Mouse (Mus musculus) neural tube, embryonic 11.5 days (tissue): ENCODE data around the gene Kif5a. TPM values are rescaled to one million over a fixed set of nuclear protein-coding genes. Genes with fewer than 3 reads are reported as not detected.

Experiments
- ATAC-seq: fragments of 200-750 bp; cut with Nextera tagmentation; 2 replicates; pipeline ENCODE4 v1.8.0; 2017; ENCODE audit warnings: moderate number of reproducible peaks, mild to moderate bottlenecking, moderate TSS enrichment, moderate library complexity; ENCODE audit not compliant: insufficient read depth, low FRiP score, low TSS enrichment
- DNase-seq: peaks from one replicate; pipeline ENCODE4 v3.0.0-alpha.2; 2015; ENCODE audit warnings: low spot score
- H3K27ac ChIP-seq: fragments of 300-500 bp; sonication (generic); 2 replicates; pipeline ENCODE4 v1.5.1; 2014; ENCODE audit warnings: low read depth, mild to moderate bottlenecking, low read length
- H3K27me3 ChIP-seq: fragments of 300-500 bp; sonication (generic); 2 replicates; pipeline ENCODE4 v1.6.1; 2014; ENCODE audit warnings: mild to moderate bottlenecking, low read length, mixed read lengths; ENCODE audit not compliant: control insufficient read depth, insufficient read depth
- H3K36me3 ChIP-seq: fragments of 300-500 bp; sonication (generic); 2 replicates; pipeline ENCODE4 v1.6.1; 2014; ENCODE audit warnings: mild to moderate bottlenecking, low read length, moderate library complexity, mixed read lengths; ENCODE audit not compliant: control insufficient read depth, insufficient read depth
- H3K4me1 ChIP-seq: fragments of 300-500 bp; sonication (generic); 2 replicates; pipeline ENCODE4 v1.6.1; 2014; ENCODE audit warnings: low read length, mixed read lengths; ENCODE audit not compliant: control insufficient read depth, insufficient read depth
- H3K4me2 ChIP-seq: fragments of 300-500 bp; sonication (generic); 2 replicates; pipeline ENCODE4 v1.6.1; 2014; ENCODE audit warnings: low read depth, mild to moderate bottlenecking, moderate library complexity
- H3K4me3 ChIP-seq: fragments of 300-500 bp; sonication (generic); 2 replicates; pipeline ENCODE4 v1.5.1; 2014; ENCODE audit warnings: low read depth, low read length
- H3K9ac ChIP-seq: fragments of 300-500 bp; sonication (generic); 2 replicates; pipeline ENCODE4 v1.6.1; 2014; ENCODE audit warnings: mild to moderate bottlenecking, low read length
- H3K9me3 ChIP-seq: fragments of 300-500 bp; sonication (generic); 2 replicates; pipeline ENCODE4 v1.6.1; 2016; ENCODE audit warnings: low read length; ENCODE audit not compliant: control insufficient read depth
- whole genome bisulfite sequencing: fragments of 180-500 bp; shearing (Covaris S2); extraction: QIAGEN DNeasy Blood & Tissue Kit; methylation state at CpG from one replicate; pipeline ENCODE4 v1.1.7; 2014; 5-methylcytosine and 5-hydroxymethylcytosine counted together
- polyA plus RNA-seq: library from polyadenylated mRNA; unstranded; fragments of >200 nt; fragmentation: Nextera tagmentation; extraction: Ambion mirVana; gene quantifications from 2 replicates; pipeline ENCODE4 v1.2.1, GENCODE M21; 2014

The Kif5a gene
- polyA plus RNA-seq, 1 experiment from 2014 or later = 51.0 TPM

GRCm38 (mm10) chr10:127297015-127297871 lies 34.1 kb upstream of the Kif5a start:
- Histone ChIP-seq H3K36me3 (peaks cover 49% of the 10 kb centered on the region), H3K4me3 (no peak overlapping the region), H3K9me3 (no peaks in the 10 kb centered on the region), H3K27me3 (no peaks in the 10 kb centered on the region), H3K4me1 (0 out of 2 replicates have a peak, but pooled peaks cover 2% of the 10 kb centered on the region), H3K4me2 (no peak overlapping the region), H3K27ac (no peak overlapping the region), H3K9ac (no peak overlapping the region)
- no peak for DNase-seq
- 89% methylated on average over 16 of the region's 16 CpGs for WGBS
- no peak for ATAC-seq

- no peaks in the 10 kb centered on the region for H3K27me3 ChIP-seq
- DNase-seq (no peak), ATAC-seq (no peak)
- no peak overlapping the region for H3K27ac ChIP-seq
- 90% methylated on average over 24 of the region's 24 CpGs for WGBS
- no peak overlapping the region for H3K9ac ChIP-seq
- peaks cover 45% of the 10 kb centered on the region for H3K36me3 ChIP-seq
- H3K4me2 ChIP-seq = no peak overlapping the region
- 0 out of 2 replicates have a peak, but pooled peaks cover 10% of the 10 kb centered on the region for H3K4me1 ChIP-seq
- H3K4me3 ChIP-seq = no peak overlapping the region
- H3K9me3 ChIP-seq = no peaks in the 10 kb centered on the region
These were observed 33.0 kb upstream of the Kif5a start for GRCm38 (mm10) chr10:127295986-127296794.

- Histone ChIP-seq H3K27ac (no peak overlapping the region), H3K9ac (no peak overlapping the region), H3K9me3 (no peaks in the 10 kb centered on the region), H3K4me3 (no peak overlapping the region), H3K36me3 (peaks cover 42% of the 10 kb centered on the region), H3K4me2 (no peak overlapping the region), H3K4me1 (peaks cover 11% of the 10 kb centered on the region; the same call in 1 of the 2 replicates), H3K27me3 (no peaks in the 10 kb centered on the region)
- DNase-seq (no peak), ATAC-seq (no peak)
- WGBS = 94% methylated on average over 10 of the region's 10 CpGs
These were observed 31.9 kb upstream of the Kif5a start for GRCm38 (mm10) chr10:127294895-127295510.

- H3K36me3 ChIP-seq = peaks cover 33% of the 10 kb centered on the region
- H3K27me3 ChIP-seq = no peaks in the 10 kb centered on the region
- no peak overlapping the region for H3K27ac ChIP-seq
- no peaks in the 10 kb centered on the region for H3K9me3 ChIP-seq
- H3K4me3 ChIP-seq = no peak overlapping the region
- no peak for ATAC-seq
- peaks cover 15% of the 10 kb centered on the region for H3K4me1 ChIP-seq
- no peak overlapping the region for H3K9ac ChIP-seq
- DNase-seq = no peak
- 78% methylated on average over 3 of the region's 3 CpGs for WGBS
- no peak overlapping the region for H3K4me2 ChIP-seq
These were observed 30.5 kb upstream of the Kif5a start for GRCm38 (mm10) chr10:127293590-127294113.

- DNase-seq (no peak), ATAC-seq (no peak)
- Histone ChIP-seq H3K4me1 (peaks cover 15% of the 10 kb centered on the region), H3K27ac (no peak overlapping the region), H3K36me3 (peaks cover 33% of the 10 kb centered on the region), H3K4me3 (no peak overlapping the region), H3K27me3 (no peaks in the 10 kb centered on the region), H3K4me2 (no peak overlapping the region), H3K9me3 (no peaks in the 10 kb centered on the region), H3K9ac (no peak overlapping the region)
- WGBS = 86% methylated on average over 6 of the region's 6 CpGs
These were observed 29.9 kb upstream of the Kif5a start for GRCm38 (mm10) chr10:127292987-127293538.

- Histone ChIP-seq H3K9ac (0 out of 2 replicates have a peak overlapping the region, but pooled peaks have one; percentile 18), H3K4me2 (peak overlapping the region; percentile 91), H3K4me1 (peaks cover 25% of the 10 kb centered on the region), H3K4me3 (peak overlapping the region; percentile 80), H3K36me3 (peaks cover 25% of the 10 kb centered on the region), H3K9me3 (no peaks in the 10 kb centered on the region), H3K27ac (no peak overlapping the region), H3K27me3 (no peaks in the 10 kb centered on the region)
- ATAC-seq = no peak
- no peak for DNase-seq
- 64% methylated on average over 5 of the region's 5 CpGs for WGBS
These were observed 28.9 kb upstream of the Kif5a start for GRCm38 (mm10) chr10:127291881-127292638.

- Histone ChIP-seq H3K36me3 (peaks cover 23% of the 10 kb centered on the region), H3K27me3 (no peaks in the 10 kb centered on the region), H3K4me3 (peak overlapping the region; percentile 80), H3K9me3 (no peaks in the 10 kb centered on the region), H3K27ac (peak overlapping the region; percentile 78), H3K4me1 (peaks cover 34% of the 10 kb centered on the region), H3K9ac (peak overlapping the region; percentile 68), H3K4me2 (peak overlapping the region; percentile 91)
- DNase-seq (no peak), ATAC-seq (peak; percentile 35)
- 6% methylated on average over 19 of the region's 19 CpGs for WGBS
These were observed 28.1 kb upstream of the Kif5a start for GRCm38 (mm10) chr10:127290930-127291880.
